Mouse (Mus musculus): ENCODE results near the gene Zfp692.
"Not testable (repeated sequence)": the region's sequence is repeated elsewhere in the genome, so short reads cannot be mapped to it uniquely, and the experiment has no call there.

The Zfp692 gene

DNA sequence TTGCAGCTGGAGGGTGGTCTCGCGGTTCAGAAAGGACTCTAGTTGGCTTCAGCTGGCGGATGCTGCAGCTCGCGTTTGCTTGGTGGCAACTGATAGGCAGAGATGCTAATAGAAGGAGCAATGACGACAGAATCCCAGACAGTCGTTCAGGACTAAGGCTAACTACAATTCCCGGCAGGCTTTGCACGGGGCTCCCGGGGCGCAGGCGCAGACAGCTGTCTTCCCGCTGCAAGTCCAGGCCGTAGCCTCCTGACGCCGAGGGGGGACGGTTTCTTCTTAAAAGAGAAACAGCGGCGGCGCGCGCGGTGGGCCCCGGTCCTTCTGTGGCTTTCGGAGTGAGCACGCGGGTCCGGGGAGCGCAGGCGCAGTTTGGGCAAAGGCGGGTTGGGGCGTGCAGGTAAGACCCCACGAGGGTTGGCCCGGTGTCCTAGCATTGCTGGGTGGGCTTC is at the start of gene Zfp692:
Gene Zfp692, plus strand, starts transcription at position 210 of the 449 bp plus-strand sequence.
- DNase-seq (ENCODE audit: low spot score) = peak; percentile 96

- no peak for DNase-seq (ENCODE audit: low spot score)
Observed at GRCm38 (mm10) chr11:58257816-58258215, 49.1 kb upstream of the Zfp692 start.

- DNase-seq (ENCODE audit: low spot score) = no peak
Observed at GRCm38 (mm10) chr11:58260156-58260555, 46.7 kb upstream of the Zfp692 start.

- no peak for DNase-seq (ENCODE audit: low spot score)
Observed at GRCm38 (mm10) chr11:58261826-58262225, 45.0 kb upstream of the Zfp692 start.

GRCm38 (mm10) chr11:58262336-58262735 is 44.5 kb upstream of the Zfp692 start:
- DNase-seq (ENCODE audit: low spot score) = no peak

GRCm38 (mm10) chr11:58263516-58263915 is 43.4 kb upstream of the Zfp692 start:
- no peak for DNase-seq (ENCODE audit: low spot score)

DNA sequence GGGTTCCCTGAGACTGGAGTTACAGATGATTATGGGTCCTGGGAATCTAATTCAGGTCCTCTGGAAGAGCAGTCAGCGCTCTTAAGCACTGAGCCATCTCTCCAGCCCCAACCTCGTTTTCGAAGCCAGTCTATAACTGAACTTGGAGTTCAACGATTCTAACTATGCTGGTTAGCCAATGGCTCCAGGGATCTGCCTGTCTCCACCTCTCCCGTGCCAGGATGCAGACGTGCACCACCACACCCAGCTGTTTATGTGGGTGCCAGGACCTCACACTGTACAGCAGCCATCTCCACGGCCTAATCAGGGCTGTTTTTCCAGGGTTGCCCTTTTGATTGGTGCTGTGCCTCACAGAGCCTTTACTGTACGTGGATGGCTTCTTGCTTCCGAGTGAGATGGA is 42.3 kb upstream of the Zfp692 start:
- no peak for DNase-seq (ENCODE audit: low spot score)

GRCm38 (mm10) chr11:58268285-58268684 is 38.6 kb upstream of the Zfp692 start:
- DNase-seq (ENCODE audit: low spot score) = no peak

DNA sequence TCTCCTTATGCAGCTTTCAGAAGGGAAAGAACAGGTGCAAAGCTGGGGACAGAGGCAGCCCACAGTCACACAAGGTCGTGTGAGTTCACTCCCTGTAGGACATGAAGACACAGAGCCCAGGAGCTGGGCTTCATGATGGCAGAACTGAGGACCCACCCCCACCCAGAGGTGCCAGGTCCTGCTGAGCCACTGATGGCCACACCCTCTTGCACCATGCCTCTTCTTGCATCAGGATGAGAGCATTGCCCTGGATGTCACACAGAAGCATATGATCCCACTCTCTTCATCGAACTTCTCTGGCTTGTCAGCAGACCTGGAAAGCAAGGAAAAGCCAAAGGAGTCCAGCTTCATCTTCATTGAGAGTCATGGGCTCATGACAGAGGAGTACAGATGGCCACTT is 32.3 kb upstream of the Zfp692 start, which contains the start of gene 4930438A08Rik:
Gene 4930438A08Rik, plus strand, starts transcription at position 228 of the 400 bp plus-strand sequence.
- DNase-seq (ENCODE audit: low spot score) = no peak

GRCm38 (mm10) chr11:58275756-58276155 is 31.1 kb upstream of the Zfp692 start:
- no peak for DNase-seq (ENCODE audit: low spot score)

- no peak for DNase-seq (ENCODE audit: low spot score)
Observed at GRCm38 (mm10) chr11:58281970-58282496, 24.8 kb upstream of the Zfp692 start.

- DNase-seq (ENCODE audit: low spot score) = no peak
Observed at GRCm38 (mm10) chr11:58282518-58282917, 24.4 kb upstream of the Zfp692 start.

- no peak for DNase-seq (ENCODE audit: low spot score)
Observed at GRCm38 (mm10) chr11:58289992-58290682, 16.7 kb upstream of the Zfp692 start.

- DNase-seq (ENCODE audit: low spot score) = no peak
Observed at GRCm38 (mm10) chr11:58290812-58291211, 16.1 kb upstream of the Zfp692 start.

GRCm38 (mm10) chr11:58292791-58293190 is 14.1 kb upstream of the Zfp692 start:
- DNase-seq (ENCODE audit: low spot score) = no peak

- DNase-seq (ENCODE audit: low spot score) = no peak
Observed at GRCm38 (mm10) chr11:58297396-58297795, 9.5 kb upstream of the Zfp692 start.

- DNase-seq (ENCODE audit: low spot score) = peak; percentile 76
Observed at GRCm38 (mm10) chr11:58301057-58301456, 5.8 kb upstream of the Zfp692 start.

DNA sequence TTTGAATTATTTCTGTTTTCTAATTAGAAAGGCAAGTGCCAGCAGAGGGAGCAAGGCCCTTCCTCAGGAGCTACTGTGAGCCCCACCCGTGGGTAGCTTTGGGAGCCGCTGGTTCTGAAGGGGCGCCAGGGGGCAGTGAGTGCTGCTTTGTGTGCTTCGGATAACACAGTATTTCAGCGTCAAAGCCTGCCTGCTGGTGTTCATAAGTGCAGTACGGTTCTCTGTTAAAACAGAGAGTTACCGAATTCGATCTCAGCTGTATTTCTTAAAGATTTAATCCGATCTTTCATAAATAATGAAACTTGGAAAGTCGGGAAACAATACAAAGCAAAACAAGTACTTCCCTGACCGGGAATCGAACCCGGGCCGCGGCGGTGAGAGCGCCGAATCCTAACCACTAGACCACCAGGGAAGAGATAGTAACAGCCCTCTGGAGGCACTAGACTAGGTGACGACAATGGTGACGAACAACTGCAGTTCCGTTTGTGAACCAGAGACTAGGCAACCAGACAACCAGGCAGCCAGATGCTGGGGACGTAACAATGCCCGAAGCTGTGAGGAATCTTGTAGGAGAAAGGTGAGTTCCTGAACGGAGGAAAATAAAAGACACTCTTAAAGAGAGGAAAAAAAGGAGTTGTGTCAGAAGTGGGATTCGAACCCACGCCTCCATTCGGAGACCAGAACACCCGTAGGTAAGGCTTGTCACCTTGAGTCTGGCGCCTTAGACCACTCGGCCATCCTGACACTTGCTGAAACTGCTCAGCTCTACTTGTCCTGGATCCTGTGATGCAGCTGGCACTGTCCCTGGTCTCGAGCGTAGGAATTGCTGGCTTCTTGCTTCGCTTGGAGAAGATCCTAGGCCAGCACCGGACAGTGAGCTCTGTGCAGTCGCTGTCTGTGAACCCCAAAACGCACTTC is 4.8 kb upstream of the Zfp692 start:
- DNase-seq (ENCODE audit: low spot score) = peak; percentile 98

DNA sequence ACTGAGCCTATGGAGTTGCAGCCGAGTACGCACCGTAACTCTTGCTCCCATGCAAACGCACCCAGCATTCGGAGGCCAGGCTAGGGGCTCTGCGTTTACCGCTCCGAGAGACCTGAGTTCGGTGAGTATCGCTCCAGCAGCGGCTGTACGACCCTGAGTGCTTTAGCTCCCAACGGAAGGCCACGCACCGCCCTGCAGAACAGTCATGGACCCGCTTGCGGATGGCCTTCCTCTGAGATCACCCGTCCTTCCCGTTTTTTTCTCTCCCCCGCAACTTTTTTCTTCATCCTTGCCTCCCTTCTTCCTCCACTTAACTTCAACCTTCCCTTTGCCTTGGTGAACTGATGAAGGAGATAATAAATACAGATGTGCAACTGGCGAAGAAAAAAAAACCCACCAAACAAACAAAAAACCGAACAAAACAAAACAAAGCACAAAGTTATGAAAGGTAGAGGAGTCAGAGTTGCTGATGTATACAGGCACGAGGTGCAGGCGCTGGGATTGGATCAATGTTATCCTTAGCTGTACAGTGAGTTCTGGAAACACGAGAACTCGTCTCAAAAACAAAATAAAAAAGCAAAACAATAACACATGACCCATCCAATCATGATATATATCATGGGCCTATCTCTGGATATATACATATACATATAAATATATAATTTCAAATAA is 4.0 kb upstream of the Zfp692 start:
- peak; percentile 11 for DNase-seq (ENCODE audit: low spot score)

- DNase-seq (ENCODE audit: low spot score) = peak; percentile 21
Observed at GRCm38 (mm10) chr11:58303594-58303993, 3.3 kb upstream of the Zfp692 start.

DNA sequence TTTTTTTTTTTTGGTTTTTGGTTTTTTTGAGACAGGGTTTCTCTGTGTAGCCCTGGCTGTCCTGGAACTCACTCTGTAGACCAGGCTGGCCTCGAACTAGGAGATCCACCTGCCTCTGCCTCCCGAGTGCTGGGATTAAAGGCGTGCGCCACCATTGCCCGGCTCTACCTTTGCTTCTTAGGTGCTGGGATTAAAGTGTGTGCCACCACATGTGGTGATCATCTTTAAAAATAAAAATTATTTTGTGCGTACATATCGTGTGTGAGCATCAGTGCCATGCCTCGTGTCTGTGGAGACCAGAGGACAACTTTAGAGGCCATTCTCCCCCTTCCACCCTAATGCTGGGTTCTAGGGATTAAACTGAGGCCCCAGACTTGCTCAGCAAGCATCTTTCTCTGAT is 1.6 kb upstream of the Zfp692 start:
- DNase-seq (ENCODE audit: low spot score) = not testable (repeated sequence)

Measured in retina, embryonic 14.5 days (tissue).